Mouse (Mus musculus) MEL (cell line): Measurements from ENCODE around the gene Tsc22d2. TPM values are rescaled to one million over a fixed set of nuclear protein-coding genes. Genes with fewer than 3 reads are reported as not detected.

ENCODE experiments used
- DNase-seq: peaks from one replicate; pipeline ENCODE4 v3.0.0; 2011; ENCODE audit warnings: low read depth, low spot score
- H3K27ac ChIP-seq: 2 replicates; pipeline ENCODE4 v1.5.1; 2012; ENCODE audit warnings: low read depth, mild to moderate bottlenecking, control low read depth, low read length, moderate library complexity; ENCODE audit not compliant: control insufficient read depth
- H3K27me3 ChIP-seq, 2 experiments: fragments of 150-350 bp in 1 of 2; sonication (generic) in 1 of 2; 2 replicates each; pipeline ENCODE4 v1.6.1; 2012; ENCODE audit warnings: low read length in 2 of 2, mild to moderate bottlenecking in 2 of 2, improper control_type of control experiment in 1 of 2, moderate library complexity in 1 of 2; ENCODE audit not compliant: insufficient read depth in 2 of 2, control insufficient read depth in 1 of 2
- H3K36me3 ChIP-seq, 2 experiments: 2 replicates each; pipeline ENCODE4 v1.6.1; 2012 to 2014; ENCODE audit warnings: low read length in 2 of 2, improper control_type of control experiment in 1 of 2, inconsistent platforms in 1 of 2, mild to moderate bottlenecking in 1 of 2; ENCODE audit not compliant: insufficient read depth in 2 of 2, control insufficient read depth in 1 of 2
- H3K4me1 ChIP-seq, 2 experiments: fragments of 150-350 bp in 1 of 2; sonication (generic) in 1 of 2; 2 replicates each; pipeline ENCODE4 v1.6.1; 2012; ENCODE audit warnings: low read length in 2 of 2, improper control_type of control experiment in 1 of 2, mild to moderate bottlenecking in 1 of 2; ENCODE audit not compliant: insufficient read depth in 2 of 2, control insufficient read depth in 1 of 2
- H3K4me3 ChIP-seq, 2 experiments: fragments of 150-350 bp in 1 of 2; sonication (generic) in 1 of 2; 2 replicates each; pipeline ENCODE4 v1.5.1; 2012; ENCODE audit warnings: low read depth in 2 of 2, low read length in 2 of 2, mild to moderate bottlenecking in 2 of 2, moderate library complexity in 2 of 2, control low read depth in 1 of 2, improper control_type of control experiment in 1 of 2; ENCODE audit not compliant: control insufficient read depth in 1 of 2, insufficient read depth in 1 of 2
- H3K79me2 ChIP-seq: 2 replicates; pipeline ENCODE4 v1.6.1; 2012; ENCODE audit warnings: mild to moderate bottlenecking, low read length, moderate library complexity; ENCODE audit not compliant: control insufficient read depth, poor library complexity, insufficient read depth
- H3K9ac ChIP-seq: 2 replicates; pipeline ENCODE4 v1.6.1; 2012; ENCODE audit warnings: low read depth, mild to moderate bottlenecking, control low read depth, low read length, moderate library complexity; ENCODE audit not compliant: control insufficient read depth, poor library complexity, severe bottlenecking
- H3K9me3 ChIP-seq: fragments of 150-350 bp; sonication (generic); replicated peaks from 2 replicates; pipeline ENCODE4 v1.6.1; 2012; ENCODE audit warnings: mild to moderate bottlenecking, low read length, improper control_type of control experiment, moderate library complexity; ENCODE audit not compliant: insufficient read depth
- BHLHE40 ChIP-seq: IDR thresholded peaks from 2 replicates; pipeline ENCODE4 v1.6.1; 2012; ENCODE audit warnings: low read depth, mild to moderate bottlenecking, inconsistent platforms, low read length, improper control_type of control experiment, borderline replicate concordance
- CHD1 ChIP-seq: IDR thresholded peaks from 2 replicates; pipeline ENCODE4 v1.6.1; 2012; ENCODE audit warnings: low read depth, mild to moderate bottlenecking, inconsistent platforms, low read length, improper control_type of control experiment
- CHD2 ChIP-seq: IDR thresholded peaks from 2 replicates; pipeline ENCODE4 v1.6.1; 2011; ENCODE audit warnings: low read length, improper control_type of control experiment
- CTCF ChIP-seq, 3 experiments: IDR thresholded peaks in 2 of 3; conservative IDR thresholded peaks in 1 of 3; 2 replicates each; pipeline ENCODE4 v1.5.1; 2011 to 2012; ENCODE audit warnings: low read length in 3 of 3, low read depth in 2 of 3, mild to moderate bottlenecking in 2 of 3, improper control_type of control experiment in 1 of 3, inconsistent platforms in 1 of 3, mixed read lengths in 1 of 3, moderate library complexity in 1 of 3; ENCODE audit not compliant: control insufficient read depth in 1 of 3, insufficient read depth in 1 of 3, poor library complexity in 1 of 3, severe bottlenecking in 1 of 3
- E2F4 ChIP-seq: IDR thresholded peaks from 2 replicates; pipeline ENCODE4 v1.6.1; 2011; ENCODE audit warnings: low read depth, low read length, improper control_type of control experiment, borderline replicate concordance
- ELF1 ChIP-seq: IDR thresholded peaks from 2 replicates; pipeline ENCODE4 v1.6.1; 2014; ENCODE audit warnings: low read depth, mild to moderate bottlenecking, inconsistent platforms, low read length, improper control_type of control experiment, moderate library complexity
- EP300 ChIP-seq, 2 experiments: IDR thresholded peaks; 2 replicates each; pipeline ENCODE4 v1.6.1; 2011; ENCODE audit warnings: improper control_type of control experiment in 2 of 2, low read length in 2 of 2, low read depth in 1 of 2, mild to moderate bottlenecking in 1 of 2
- ETS1 ChIP-seq: IDR thresholded peaks from 2 replicates; pipeline ENCODE4 v1.6.1; 2012; ENCODE audit warnings: low read depth, mild to moderate bottlenecking, inconsistent platforms, low read length, improper control_type of control experiment, moderate library complexity
- GABPA ChIP-seq: IDR thresholded peaks from 2 replicates; pipeline ENCODE4 v1.6.1; 2012; ENCODE audit warnings: low read depth, mild to moderate bottlenecking, inconsistent platforms, low read length, improper control_type of control experiment, moderate library complexity
- GATA1 ChIP-seq: IDR thresholded peaks from 2 replicates; pipeline ENCODE4 v1.6.1; 2011; ENCODE audit warnings: low read depth, low read length, improper control_type of control experiment
- HCFC1 ChIP-seq: IDR thresholded peaks from 2 replicates; pipeline ENCODE4 v1.6.1; 2012; ENCODE audit warnings: low read depth, mild to moderate bottlenecking, inconsistent platforms, low read length, improper control_type of control experiment, moderate library complexity
- KAT2A ChIP-seq: conservative IDR thresholded peaks from 2 replicates; pipeline ENCODE4 v1.6.1; 2012; ENCODE audit warnings: low read depth, low read length, improper control_type of control experiment, inconsistent platforms
- MAFK ChIP-seq: IDR thresholded peaks from 2 replicates; pipeline ENCODE4 v1.6.1; 2011; ENCODE audit warnings: low read depth, mild to moderate bottlenecking, low read length, improper control_type of control experiment, borderline replicate concordance
- MAX ChIP-seq: IDR thresholded peaks from 2 replicates; pipeline ENCODE4 v1.6.1; 2011; ENCODE audit warnings: low read length, improper control_type of control experiment
- MAZ ChIP-seq: IDR thresholded peaks from 2 replicates; pipeline ENCODE4 v1.6.1; 2012; ENCODE audit warnings: low read depth, mild to moderate bottlenecking, inconsistent platforms, low read length, improper control_type of control experiment
- MEF2A ChIP-seq: IDR thresholded peaks from 2 replicates; pipeline ENCODE4 v1.6.1; 2014; ENCODE audit warnings: low read depth, mild to moderate bottlenecking, inconsistent platforms, low read length, improper control_type of control experiment; ENCODE audit not compliant: poor library complexity, insufficient replicate concordance, severe bottlenecking; ENCODE audit errors: extremely low read depth
- MXI1 ChIP-seq: IDR thresholded peaks from 2 replicates; pipeline ENCODE4 v1.6.1; 2011; ENCODE audit warnings: mild to moderate bottlenecking, low read depth, low read length, improper control_type of control experiment
- MYC ChIP-seq: IDR thresholded peaks from 2 replicates; pipeline ENCODE4 v1.6.1; 2011; ENCODE audit warnings: low read depth, mild to moderate bottlenecking, low read length, improper control_type of control experiment, moderate library complexity
- NELFE ChIP-seq: IDR thresholded peaks from 2 replicates; pipeline ENCODE4 v1.6.1; 2011; ENCODE audit warnings: low read depth, low read length, improper control_type of control experiment
- NRF1 ChIP-seq: IDR thresholded peaks from 2 replicates; pipeline ENCODE4 v1.6.1; 2014; ENCODE audit warnings: low read depth, mild to moderate bottlenecking, inconsistent platforms, low read length, improper control_type of control experiment, moderate library complexity; ENCODE audit not compliant: poor library complexity, insufficient read depth, severe bottlenecking
- POLR2A ChIP-seq, 2 experiments: IDR thresholded peaks; 2 replicates each; pipeline ENCODE4 v1.6.1; 2011 to 2012; ENCODE audit warnings: low read length in 2 of 2, mild to moderate bottlenecking in 2 of 2, control low read depth in 1 of 2, improper control_type of control experiment in 1 of 2, low read depth in 1 of 2, moderate library complexity in 1 of 2; ENCODE audit not compliant: control insufficient read depth in 1 of 2, insufficient read depth in 1 of 2, poor library complexity in 1 of 2
- RAD21 ChIP-seq: IDR thresholded peaks from 2 replicates; pipeline ENCODE4 v1.6.1; 2011; ENCODE audit warnings: mild to moderate bottlenecking, low read depth, low read length, improper control_type of control experiment
- RCOR1 ChIP-seq: IDR thresholded peaks from 2 replicates; pipeline ENCODE4 v1.6.1; 2012; ENCODE audit warnings: low read depth, mild to moderate bottlenecking, inconsistent platforms, low read length, improper control_type of control experiment
- SIN3A ChIP-seq: IDR thresholded peaks from 2 replicates; pipeline ENCODE4 v1.6.1; 2012; ENCODE audit warnings: low read length, improper control_type of control experiment, inconsistent platforms
- SMC3 ChIP-seq: IDR thresholded peaks from 2 replicates; pipeline ENCODE4 v1.6.1; 2011; ENCODE audit warnings: low read depth, low read length, improper control_type of control experiment
- TAL1 ChIP-seq: IDR thresholded peaks from 2 replicates; pipeline ENCODE4 v1.6.1; 2012; ENCODE audit warnings: mild to moderate bottlenecking, inconsistent platforms, low read length, moderate library complexity, mixed read lengths
- TCF12 ChIP-seq: IDR thresholded peaks from 2 replicates; pipeline ENCODE4 v1.6.1; 2014; ENCODE audit warnings: low read depth, mild to moderate bottlenecking, inconsistent platforms, low read length, improper control_type of control experiment, moderate library complexity
- UBTF ChIP-seq: IDR thresholded peaks from 2 replicates; pipeline ENCODE4 v1.6.1; 2012; ENCODE audit warnings: low read depth, mild to moderate bottlenecking, inconsistent platforms, low read length, improper control_type of control experiment, moderate library complexity, borderline replicate concordance; ENCODE audit not compliant: insufficient read depth
- USF1 ChIP-seq: IDR thresholded peaks from 2 replicates; pipeline ENCODE4 v1.6.1; 2014; ENCODE audit warnings: low read depth, mild to moderate bottlenecking, inconsistent platforms, low read length, improper control_type of control experiment, moderate library complexity
- ZC3H11A ChIP-seq: IDR thresholded peaks from 2 replicates; pipeline ENCODE4 v1.6.1; 2012; ENCODE audit warnings: low read depth, mild to moderate bottlenecking, inconsistent platforms, low read length, improper control_type of control experiment
- ZKSCAN1 ChIP-seq: IDR thresholded peaks from 2 replicates; pipeline ENCODE4 v1.6.1; 2012; ENCODE audit warnings: low read depth, mild to moderate bottlenecking, inconsistent platforms, low read length, improper control_type of control experiment, moderate library complexity
- ZMIZ1 ChIP-seq: IDR thresholded peaks from 2 replicates; pipeline ENCODE4 v1.6.1; 2012; ENCODE audit warnings: low read depth, mild to moderate bottlenecking, inconsistent platforms, low read length, improper control_type of control experiment, moderate library complexity
- ZNF384 ChIP-seq: IDR thresholded peaks from 2 replicates; pipeline ENCODE4 v1.6.1; 2012; ENCODE audit warnings: low read depth, mild to moderate bottlenecking, inconsistent platforms, low read length, improper control_type of control experiment
- polyA plus RNA-seq, 2 experiments: library from polyadenylated mRNA; stranded (reverse) in 1 of 2; unstranded in 1 of 2; fragments of >175 nt in 1 of 2; fragments of >200 nt in 1 of 2; gene quantifications; 2 replicates each; pipeline versions ENCODE4 v1.2.1 to v1.2.4; 2012; ENCODE audit warnings: low replicate concordance in 2 of 2, low read depth in 1 of 2; ENCODE audit not compliant: insufficient read length in 2 of 2, insufficient read depth in 1 of 2, missing spikeins in 1 of 2
- total RNA-seq: library from RNA; depleted of rRNA; stranded (reverse); fragments of 300-350 nt; gene quantifications from 2 replicates; pipeline ENCODE4 v1.2.3, GENCODE M21; 2012

The Tsc22d2 gene
- total and polyA plus RNA-seq, 3 experiments, result 10.7 to 13.3 TPM; not detected in 1

DNA sequence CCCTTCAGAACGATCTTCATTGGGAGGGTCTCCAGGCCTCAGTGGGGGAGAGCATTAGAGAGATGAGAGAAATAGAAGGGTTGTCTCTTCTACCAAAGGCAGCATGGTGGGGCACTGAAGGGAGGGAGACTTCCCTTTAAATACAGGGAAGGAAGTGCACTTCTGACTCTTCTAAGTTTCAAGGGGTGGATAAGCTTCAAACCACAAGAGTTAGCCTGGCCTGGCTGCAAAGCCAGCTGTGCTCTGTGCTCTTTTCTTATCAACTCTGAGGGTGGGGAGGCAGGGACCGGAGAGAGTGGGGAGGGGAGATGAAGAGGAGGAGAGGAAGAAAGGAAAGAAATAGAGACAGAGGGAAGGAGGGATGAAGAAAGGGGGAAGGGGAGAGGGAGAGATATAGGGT lies 87.4 kb downstream of the Tsc22d2 start (continued):
- TF ChIP-seq BHLHE40, result no peak

DNA sequence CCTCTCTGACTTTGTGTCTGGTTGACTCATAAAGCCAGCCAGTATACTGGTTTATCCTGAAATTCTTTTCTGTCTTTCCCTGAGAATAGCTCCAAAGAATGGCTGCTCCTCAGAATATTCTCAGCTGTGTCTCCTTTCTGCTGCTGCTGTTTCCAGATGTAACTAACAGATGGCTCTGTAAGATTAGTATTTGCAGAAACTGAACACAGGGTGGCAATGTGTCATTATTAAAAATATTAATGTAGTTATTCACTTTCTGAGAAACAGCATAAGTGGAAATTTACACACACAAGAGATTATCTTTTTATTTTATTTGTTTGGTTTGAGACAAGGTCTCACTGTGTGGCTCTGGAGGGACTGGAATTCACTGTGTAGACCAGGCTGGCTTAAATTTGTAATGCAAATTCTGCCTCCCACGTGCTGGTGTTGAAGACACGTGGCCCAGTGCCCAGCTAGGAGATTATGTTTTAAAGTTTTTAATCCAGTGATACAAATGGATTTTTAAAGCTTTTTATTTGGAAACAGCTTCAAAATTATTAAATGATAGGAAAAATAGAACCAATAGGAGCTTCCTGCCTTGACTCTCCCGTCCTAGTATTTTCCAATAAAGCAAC lies 89.3 kb downstream of the Tsc22d2 start:
- Histone ChIP-seq H3K9ac (peak overlapping the region; percentile 34), H3K27me3 (no peaks in the 10 kb centered on the region), H3K4me3 (no peak overlapping the region), H3K27ac (peak overlapping the region; percentile 65), H3K36me3 (peaks cover 0 to 20% of the 10 kb centered on the region in 2 experiments; a peak in 2 of 4 replicates), H3K9me3 (no peaks in the 10 kb centered on the region), H3K4me1 (peaks cover 7 to 9% of the 10 kb centered on the region in 2 experiments), H3K79me2 (no peaks in the 10 kb centered on the region)
- DNase-seq, result peak; percentile 67
- TF ChIP-seq KAT2A (no peak), TCF12 (peak; percentile 48; the same call in 1 of the 2 replicates), NRF1 (no peak), CHD2 (no peak), BHLHE40 (0 out of 2 replicates have a peak, but pooled peaks have one; percentile 18), ZC3H11A (peak; percentile 65), GATA1 (peak; percentile 60; the same call in 1 of the 2 replicates), ZMIZ1 (no peak), MAZ (peak; percentile 66; the same call in 1 of the 2 replicates), ZNF384 (no peak), RAD21 (peak; percentile 79), USF1 (peak; percentile 69), EP300 (IDR thresholded peaks at IDR 0.05; ENCODE audit: low read depth in 1 of 2, low read length in 2 of 2) (peak; percentile 39 to 48; a peak in 3 of 4 replicates), SIN3A (peak; percentile 61), NELFE (no peak), ZKSCAN1 (no peak), MAX (peak; percentile 92), MAFK (no peak), ETS1 (peak; percentile 57), E2F4 (no peak), CHD1 (no peak), RCOR1 (0 out of 2 replicates have a peak, but pooled peaks have one; percentile 20), TAL1 (peak; percentile 57), SMC3 (peak; percentile 47), POLR2A (IDR thresholded peaks at IDR 0.05; ENCODE audit: control insufficient read depth in 1 of 2, insufficient read depth in 1 of 2, low read depth in 1 of 2, low read length in 2 of 2, poor library complexity in 1 of 2) (no peak), MXI1 (peak; percentile 92), HCFC1 (no peak), ELF1 (no peak), MEF2A (no peak), MYC (peak; percentile 98), CTCF (IDR thresholded peaks at IDR 0.05 in 2 of 3, conservative IDR thresholded peaks at IDR 0.05 in 1 of 3; ENCODE audit: control insufficient read depth in 1 of 3, insufficient read depth in 1 of 3, low read depth in 2 of 3, low read length in 3 of 3, poor library complexity in 1 of 3, severe bottlenecking in 1 of 3) (peak in 1 of 3 experiments; percentile 62; a peak in 2 of 6 replicates), UBTF (no peak), GABPA (no peak)
